Mouse (Mus musculus): ENCODE results near the gene Rrm1.
"Not testable (repeated sequence)": the region's sequence is repeated elsewhere in the genome, so short reads cannot be mapped to it uniquely, and the experiment has no call there.

Gene Rrm1

GRCm38 (mm10) chr7:102441657-102442391 lies at the start of gene Rrm1:
TSS of gene Rrm1 (plus strand) at chr7:102441695.
- DNase-seq, result peak; percentile 87 to 89

GRCm38 (mm10) chr7:102393898-102394297 lies 47.6 kb upstream of the Rrm1 start:
- DNase-seq, result no peak

GRCm38 (mm10) chr7:102395894-102396293 lies 45.6 kb upstream of the Rrm1 start:
- DNase-seq, result no peak

GRCm38 (mm10) chr7:102396331-102396730 lies 45.2 kb upstream of the Rrm1 start:
- DNase-seq, result no peak

GRCm38 (mm10) chr7:102399180-102399731 lies 42.2 kb upstream of the Rrm1 start:
- DNase-seq, result no peak

- DNase-seq, result no peak
Observed at GRCm38 (mm10) chr7:102404118-102404517, 37.4 kb upstream of the Rrm1 start.

GRCm38 (mm10) chr7:102407440-102407839 lies 34.1 kb upstream of the Rrm1 start:
- no peak for DNase-seq

- not testable (repeated sequence) for DNase-seq
Observed at GRCm38 (mm10) chr7:102415272-102415671, 26.2 kb upstream of the Rrm1 start.

GRCm38 (mm10) chr7:102415841-102416240 lies 25.7 kb upstream of the Rrm1 start:
- no peak for DNase-seq

GRCm38 (mm10) chr7:102417398-102417797 lies 24.1 kb upstream of the Rrm1 start:
- DNase-seq, result peak in 1 of 2 experiments; percentile 39

- DNase-seq, result no peak
Observed at GRCm38 (mm10) chr7:102422036-102422435, 19.5 kb upstream of the Rrm1 start.

- no peak for DNase-seq
Observed at GRCm38 (mm10) chr7:102425933-102426685, 15.4 kb upstream of the Rrm1 start.

- DNase-seq, result no peak
Observed at GRCm38 (mm10) chr7:102434344-102434743, 7.2 kb upstream of the Rrm1 start.

- DNase-seq, result no peak
Observed at GRCm38 (mm10) chr7:102440822-102441656, 456 bp upstream of the Rrm1 start.

GRCm38 (mm10) chr7:102442432-102442831 lies 937 bp downstream of the Rrm1 start:
- no peak for DNase-seq

- no peak for DNase-seq
Observed at GRCm38 (mm10) chr7:102444301-102444700, 2.8 kb downstream of the Rrm1 start.

GRCm38 (mm10) chr7:102446438-102446837 lies 4.9 kb downstream of the Rrm1 start:
- DNase-seq, result no peak

GRCm38 (mm10) chr7:102458618-102459380 lies 17.3 kb downstream of the Rrm1 start:
- DNase-seq, result no peak

- no peak for DNase-seq
Observed at GRCm38 (mm10) chr7:102467566-102467965, 26.1 kb downstream of the Rrm1 start.

- DNase-seq, result no peak
Observed at GRCm38 (mm10) chr7:102472675-102473074, 31.2 kb downstream of the Rrm1 start.

GRCm38 (mm10) chr7:102476601-102477000 lies 35.1 kb downstream of the Rrm1 start:
- DNase-seq, result no peak

GRCm38 (mm10) chr7:102477377-102477776 lies 35.9 kb downstream of the Rrm1 start:
- DNase-seq, result no peak

All from spleen, adult 18-20 months (tissue).